Mouse (Mus musculus) frontal cortex, adult (tissue): ENCODE data around the gene Cyp51.
"Not testable (repeated sequence)": the region's sequence is repeated elsewhere in the genome, so short reads cannot be mapped to it uniquely, and the experiment has no call there.

Experiments used
- ATAC-seq: cut with Nextera tagmentation; 2 replicates; pipeline ENCODE4 v1.9.2; 2017; ENCODE audit warnings: mild to moderate bottlenecking, moderate library complexity, mixed read lengths; ENCODE audit not compliant: low TSS enrichment

Cyp51 gene

DNA sequence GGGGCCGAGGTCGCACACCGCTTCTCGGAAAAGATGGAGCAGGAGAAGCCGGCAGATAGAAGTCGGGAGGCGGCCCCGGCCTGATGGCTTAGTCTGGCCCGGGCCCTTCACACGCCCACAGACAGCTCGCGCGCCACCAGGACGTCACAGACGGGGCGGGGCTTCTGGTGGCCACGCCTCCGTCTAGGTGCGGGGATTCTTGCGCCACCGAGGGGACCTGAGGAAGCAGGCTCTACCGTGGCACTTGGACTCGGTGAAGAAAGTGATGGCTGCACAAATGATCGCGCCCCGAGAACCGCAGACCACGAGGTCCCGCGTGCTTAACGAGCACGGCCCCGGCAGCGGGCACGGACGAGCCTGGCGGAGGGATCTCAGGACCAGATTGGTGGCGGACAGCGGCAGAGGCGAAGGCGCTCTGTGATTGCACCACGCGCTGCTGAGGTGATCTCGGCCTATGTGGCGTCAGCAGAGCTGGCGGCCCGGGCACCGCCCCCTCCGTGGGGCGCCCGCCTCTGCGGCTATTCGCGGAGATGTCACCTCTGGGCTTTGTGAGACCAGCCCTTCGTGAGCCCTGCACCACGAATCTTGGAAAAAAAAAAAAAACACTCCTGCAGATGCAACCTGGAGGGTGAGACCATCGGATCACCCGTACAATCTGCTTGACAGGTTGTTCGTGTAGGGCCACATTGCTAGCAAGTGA, at the start of gene Cyp51:
Gene Cyp51, minus strand, starts transcription at position 406 of the 700 bp plus-strand sequence.
- peak; percentile 95 for ATAC-seq

DNA sequence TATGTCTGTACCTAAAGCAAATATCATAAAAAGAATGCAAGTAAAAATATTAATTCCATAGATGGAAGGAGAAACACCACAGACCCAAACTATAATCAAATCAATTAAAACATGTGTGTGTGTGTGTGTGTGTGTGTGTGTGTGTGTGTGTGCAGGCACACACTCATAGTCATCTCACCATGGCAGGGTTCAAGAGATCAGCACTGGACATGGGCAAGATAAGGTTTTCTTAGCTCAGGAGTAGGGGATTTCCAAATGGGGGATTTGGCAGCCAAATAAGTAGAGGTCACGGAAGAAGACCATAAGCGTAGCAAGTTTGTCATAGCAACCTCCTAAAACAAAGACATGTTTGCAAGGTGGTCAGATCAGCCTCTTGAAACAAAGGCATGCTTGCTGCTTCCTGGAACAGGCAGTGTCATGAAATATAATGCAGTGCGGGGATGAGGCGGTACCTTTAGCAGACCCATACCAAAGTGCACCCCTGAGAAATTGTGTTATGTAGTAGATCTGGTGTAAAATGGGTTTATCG, 8.1 kb upstream of the Cyp51 start:
- ATAC-seq: no peak

DNA sequence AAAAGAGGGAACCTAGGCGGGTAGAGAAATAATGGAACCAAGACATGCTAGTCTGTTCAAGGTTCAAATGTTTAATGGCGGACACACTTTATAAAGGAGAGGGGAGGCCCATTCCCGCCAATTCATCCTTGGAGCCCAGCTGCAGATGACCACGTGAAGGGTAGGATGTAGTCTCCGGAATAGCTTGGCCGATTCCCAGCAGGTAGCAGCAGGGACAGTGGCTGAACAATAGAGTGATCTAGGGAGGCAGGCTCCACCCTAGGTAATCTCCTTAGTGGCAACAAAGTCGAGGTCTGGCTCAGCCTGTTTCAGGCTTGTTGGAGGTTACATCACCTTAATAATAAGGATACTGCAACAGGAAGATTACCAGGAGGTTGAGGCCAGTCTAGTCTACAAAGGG, 2.5 kb upstream of the Cyp51 start:
- ATAC-seq: not testable (repeated sequence)

DNA sequence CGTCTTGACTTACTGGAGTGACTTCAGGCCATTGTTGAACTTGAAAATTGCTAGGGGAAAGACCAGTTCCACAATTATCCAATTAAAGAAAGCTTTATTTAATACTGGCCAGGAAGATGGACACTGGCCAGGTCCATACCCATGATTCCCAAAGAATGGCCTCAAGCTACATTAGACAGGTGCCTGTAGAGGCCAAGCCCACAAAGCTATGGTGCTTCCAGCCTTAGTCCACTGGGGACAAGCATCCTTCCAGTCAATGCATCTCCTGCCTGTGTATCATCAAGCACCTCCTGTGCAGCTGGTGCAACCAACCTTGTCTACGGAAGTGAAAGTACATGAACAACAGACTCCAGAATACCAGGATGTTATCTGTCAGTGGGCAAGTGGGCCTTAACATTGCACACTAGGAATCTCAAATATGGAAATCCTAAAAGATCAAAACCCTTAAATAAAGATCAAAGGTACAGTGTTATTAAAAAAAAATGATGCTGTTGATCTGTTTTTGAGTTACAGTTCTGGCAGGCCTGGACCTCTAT, 1.2 kb upstream of the Cyp51 start:
- ATAC-seq: no peak

DNA sequence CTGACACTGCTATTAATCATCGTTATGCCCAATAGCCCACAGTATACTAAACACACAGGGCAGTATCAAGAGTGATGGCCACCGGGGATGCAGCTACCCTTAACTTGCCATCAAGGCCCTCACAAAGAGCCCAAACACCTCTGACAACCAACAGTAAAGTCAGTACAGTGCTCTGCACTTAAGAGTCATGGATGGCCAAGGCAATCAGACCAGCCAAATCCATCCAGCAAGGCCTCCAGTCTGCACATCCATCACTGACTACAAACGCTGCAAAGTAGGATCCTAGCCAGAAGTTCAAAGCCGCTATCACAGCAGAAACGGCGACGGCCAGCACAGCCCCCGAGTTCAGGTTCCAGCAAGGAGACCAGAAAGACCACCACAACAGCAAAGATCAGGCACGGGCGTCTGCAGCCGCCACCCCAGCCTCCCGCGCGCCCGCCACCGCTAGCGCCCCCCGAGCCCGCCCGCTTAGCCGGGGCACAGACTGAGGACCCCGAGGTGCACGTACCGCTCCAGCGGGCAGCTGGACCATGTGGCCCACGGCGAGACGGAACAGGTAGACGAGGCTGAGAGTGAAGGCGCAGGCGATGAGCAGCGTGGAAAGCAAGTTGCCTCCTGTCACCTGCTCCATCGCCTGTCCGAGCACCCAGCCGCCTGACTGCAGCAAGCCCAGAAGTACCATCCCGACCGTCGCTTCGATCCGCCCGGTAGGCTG, 763 bp downstream of the Cyp51 start:
- peak; percentile 45; the same call in 1 of the 2 replicates for ATAC-seq

DNA sequence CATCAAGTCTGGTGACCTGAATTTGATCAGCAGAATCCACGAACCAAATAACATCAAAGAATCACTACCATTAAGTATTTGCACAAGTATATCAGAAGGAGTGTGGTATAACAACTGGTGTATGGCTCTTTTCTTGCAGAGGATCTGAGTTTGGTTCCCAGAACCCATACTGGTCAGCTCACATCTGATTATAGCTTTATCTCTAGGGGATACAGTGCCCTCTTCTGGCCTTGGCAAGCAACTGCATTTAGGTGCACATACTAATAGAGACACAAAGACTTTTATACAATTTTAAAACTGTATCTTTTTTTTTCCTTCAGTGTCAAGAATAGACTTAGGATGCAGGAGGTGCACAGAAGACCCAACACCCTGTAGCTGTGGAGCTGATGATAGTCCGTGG, 2.8 kb downstream of the Cyp51 start:
- ATAC-seq: no peak

DNA sequence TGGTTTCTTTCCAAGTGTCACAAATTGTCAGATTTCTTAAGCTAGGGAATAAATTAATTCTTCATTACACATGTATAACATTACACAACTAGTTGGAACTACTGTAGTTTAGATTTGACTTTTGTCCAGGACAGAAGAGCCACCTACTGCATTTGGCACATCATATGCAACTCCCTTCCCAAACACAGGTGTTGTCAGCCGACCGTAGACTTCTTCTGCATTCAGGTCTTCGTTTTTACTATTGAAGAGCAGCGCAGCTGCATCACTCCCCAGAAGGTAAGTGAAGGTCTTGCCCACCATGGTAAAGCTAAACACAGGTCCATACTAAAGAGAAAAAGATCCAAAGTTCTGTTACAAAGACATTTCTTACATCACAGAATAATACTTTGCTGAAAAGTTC, 3.5 kb downstream of the Cyp51 start:
- ATAC-seq: no peak

DNA sequence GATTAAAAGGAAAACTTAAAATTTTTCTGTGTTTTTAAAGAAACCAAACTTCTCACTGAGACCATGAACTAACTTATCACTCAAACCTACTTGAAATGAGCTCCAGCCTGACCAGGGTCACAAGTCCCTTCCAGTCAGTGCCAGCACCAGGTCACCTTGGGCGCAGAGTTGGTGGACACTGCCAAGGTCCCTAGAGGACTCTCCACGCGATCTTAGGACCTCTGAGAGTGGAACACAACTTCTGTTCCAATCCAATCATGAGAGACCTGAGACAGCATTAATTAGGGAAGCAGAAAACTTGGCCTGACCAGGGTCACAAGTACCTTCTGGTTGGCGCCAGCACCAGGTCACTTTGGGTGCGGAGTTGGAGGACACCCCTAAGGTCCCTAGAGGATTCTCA, 10.1 kb downstream of the Cyp51 start:
- no peak for ATAC-seq

DNA sequence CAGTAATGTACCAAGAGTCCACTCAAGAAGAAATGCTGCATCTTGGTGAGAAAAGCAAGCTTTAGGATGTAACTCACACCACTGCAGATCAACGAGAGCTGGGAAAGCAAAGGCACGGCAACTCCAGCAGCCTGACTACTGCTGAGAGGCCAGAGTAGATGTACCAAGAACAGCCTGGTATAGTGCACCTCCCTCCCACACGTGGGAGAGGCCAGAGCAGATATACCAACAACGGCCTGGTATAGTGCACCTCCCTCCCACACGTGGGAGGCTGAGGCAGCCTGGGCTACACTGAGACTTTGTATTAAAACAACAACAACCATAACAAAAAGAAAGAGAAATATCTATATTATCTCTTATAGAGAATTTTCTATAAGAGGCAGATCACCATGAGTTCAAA, 16.4 kb downstream of the Cyp51 start:
- ATAC-seq: 0 out of 2 replicates have a peak, but pooled peaks have one; percentile 27

DNA sequence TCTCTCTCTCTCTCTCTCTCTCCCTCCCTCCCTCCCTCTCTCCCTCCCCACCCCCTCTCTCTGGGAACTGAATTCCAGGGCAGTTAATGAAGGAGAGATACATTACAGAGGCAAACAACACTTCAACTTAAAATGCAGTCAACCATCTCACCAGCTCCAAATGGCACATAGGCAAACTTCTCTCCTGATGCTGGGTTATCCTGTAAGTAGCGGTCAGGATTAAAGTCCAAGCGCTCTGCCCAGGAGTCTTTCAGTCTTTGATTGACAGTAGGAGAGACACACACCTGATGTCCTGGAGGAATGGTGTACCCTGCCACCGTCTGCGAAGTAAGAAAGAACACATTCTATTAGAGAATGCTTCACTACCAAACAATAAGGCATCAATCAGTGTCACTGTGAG, 18.2 kb downstream of the Cyp51 start:
- ATAC-seq: no peak

DNA sequence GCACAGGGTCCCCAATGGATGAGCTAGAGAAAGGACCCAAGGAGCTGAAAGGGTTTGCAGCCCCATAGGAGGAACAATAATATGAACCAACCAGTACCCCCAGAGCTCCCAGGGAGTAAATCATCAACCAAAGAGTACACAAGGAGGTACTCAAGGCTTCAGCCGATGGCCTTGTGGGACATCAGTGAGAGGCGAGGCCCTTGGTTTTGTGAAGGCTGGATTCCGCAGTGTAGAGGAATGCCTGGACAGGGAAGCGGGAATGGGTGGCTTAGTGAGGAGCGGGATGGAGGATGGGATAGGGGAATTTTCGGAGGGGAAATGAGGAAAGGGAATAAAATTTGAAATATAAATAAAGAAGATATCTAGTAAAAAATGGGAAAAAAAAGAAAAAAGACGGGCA, 19.6 kb downstream of the Cyp51 start:
- no peak for ATAC-seq

DNA sequence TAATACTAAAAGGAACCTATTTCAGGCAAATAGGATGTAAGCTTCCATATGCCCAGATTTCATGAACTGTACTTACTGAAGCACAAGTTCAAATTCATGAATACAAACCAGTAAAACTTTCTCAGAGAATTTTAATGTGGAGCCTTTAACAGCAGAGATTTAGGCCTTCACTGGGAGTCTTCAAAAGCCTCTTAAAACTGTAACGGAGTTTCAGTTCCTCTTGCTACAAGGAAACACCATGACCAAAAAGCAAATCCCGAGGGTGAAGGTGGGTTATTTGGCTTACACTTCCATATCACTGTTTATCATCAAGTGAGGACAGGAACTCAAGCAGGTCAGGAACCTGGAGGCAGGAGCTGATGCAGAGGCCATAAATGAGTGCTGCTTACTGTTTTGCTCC, 23.0 kb downstream of the Cyp51 start:
- no peak for ATAC-seq

DNA sequence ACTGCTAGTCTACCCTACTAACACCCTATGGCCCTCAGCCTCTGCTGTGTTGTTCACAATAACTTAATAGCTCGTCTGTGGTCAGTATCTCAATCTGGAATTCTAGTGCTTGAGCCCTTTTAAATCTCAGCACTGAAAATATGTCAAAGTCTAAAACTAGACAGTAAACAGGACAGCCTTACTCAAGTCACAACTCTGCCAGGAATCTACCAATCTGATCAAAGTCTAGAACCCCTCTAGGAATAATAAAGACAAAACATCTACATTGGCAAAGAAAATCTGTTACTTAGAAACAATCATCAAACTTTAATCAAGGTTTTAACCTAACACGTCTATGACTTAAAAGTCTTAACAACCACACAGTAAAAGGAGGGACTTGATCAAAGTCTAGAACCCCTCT, 23.7 kb downstream of the Cyp51 start:
- ATAC-seq: no peak

DNA sequence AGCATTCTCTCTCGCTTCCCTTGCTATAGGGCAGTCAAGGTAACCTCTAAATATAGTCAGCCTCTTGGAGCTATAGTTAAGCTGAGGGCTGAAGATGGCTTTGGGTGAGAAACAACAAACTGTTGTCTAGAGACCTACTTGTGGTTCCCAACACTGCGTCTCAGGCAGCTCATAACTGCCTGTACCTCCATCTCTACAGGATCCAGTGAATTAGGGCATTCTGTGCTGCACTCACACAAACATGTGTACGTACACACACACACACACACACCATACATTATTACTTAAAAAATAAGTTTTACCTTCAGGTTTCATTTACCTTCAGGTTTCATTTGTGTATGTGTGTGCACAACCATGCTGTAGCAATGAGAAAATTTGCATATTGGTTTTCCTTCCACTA, 25.5 kb downstream of the Cyp51 start:
- ATAC-seq: peak; percentile 22; the same call in 1 of the 2 replicates

DNA sequence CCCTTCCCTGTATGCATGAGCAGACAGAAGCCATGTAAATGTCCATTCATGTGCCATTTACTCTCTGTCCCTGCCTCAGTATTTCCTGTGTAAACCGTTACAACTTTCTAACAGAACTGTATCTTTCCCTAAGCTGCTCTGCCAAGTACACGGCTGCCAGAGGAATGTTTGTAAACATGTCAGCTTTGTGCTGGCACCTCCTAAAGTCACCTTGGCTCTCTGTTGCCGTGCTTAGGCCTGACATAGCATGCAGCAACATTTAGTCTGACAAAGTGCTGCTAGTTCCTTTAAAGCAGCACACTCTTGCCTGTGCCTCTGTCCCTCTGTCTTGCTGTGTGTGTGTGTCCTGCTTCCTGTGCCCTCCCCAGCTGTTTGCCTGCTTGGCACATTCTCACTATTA, 37.3 kb downstream of the Cyp51 start:
- ATAC-seq: no peak

DNA sequence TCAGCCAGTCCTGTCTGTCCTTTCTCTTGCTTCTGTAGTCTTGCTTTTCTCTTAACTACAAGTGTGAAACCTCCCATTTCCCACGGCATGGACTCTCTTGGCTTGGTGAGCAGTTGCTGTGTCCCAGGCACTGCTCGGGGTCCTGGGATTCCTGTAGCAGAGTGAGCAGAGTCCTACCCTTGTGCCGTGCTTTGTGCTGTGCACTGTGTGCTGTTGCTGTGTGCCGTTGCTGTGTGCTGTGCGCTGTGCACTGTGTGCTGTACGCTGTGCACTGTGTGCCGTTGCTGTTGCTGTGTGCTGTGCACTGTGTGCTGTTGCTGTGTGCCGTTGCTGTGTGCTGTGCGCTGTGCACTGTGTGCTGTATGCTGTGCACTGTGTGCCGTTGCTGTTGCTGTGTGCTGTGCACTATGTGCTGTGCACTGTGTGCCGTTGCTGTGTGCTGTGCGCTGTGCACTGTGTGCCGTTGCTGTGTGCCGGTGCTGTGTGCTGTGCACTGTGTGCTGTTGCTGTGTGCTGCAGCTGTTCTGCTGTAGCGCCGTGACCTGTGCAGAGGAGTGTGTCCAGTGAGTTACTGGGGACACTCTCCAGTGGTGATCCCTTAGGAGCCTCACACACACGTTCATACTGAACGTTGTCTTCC, 38.0 kb downstream of the Cyp51 start:
- no peak for ATAC-seq

DNA sequence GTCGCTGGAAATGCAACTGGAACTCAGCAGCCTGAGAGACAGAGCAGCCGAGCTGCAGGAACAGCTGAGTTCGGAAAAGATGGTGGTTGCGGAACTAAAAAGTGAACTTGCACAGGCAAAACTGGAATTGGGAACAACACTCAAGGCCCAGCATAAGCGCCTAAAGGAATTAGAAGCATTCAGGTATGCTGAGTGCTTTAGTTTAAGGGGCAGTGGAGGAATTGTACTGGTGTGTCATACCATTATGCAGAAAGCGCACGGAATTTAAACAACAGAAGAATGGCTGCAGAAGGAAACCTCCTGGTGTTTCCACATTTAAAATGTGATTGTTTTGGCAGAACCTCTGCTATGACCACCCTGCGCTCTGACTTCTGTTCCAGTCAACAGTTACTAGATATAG, 44.2 kb downstream of the Cyp51 start:
- ATAC-seq: no peak

DNA sequence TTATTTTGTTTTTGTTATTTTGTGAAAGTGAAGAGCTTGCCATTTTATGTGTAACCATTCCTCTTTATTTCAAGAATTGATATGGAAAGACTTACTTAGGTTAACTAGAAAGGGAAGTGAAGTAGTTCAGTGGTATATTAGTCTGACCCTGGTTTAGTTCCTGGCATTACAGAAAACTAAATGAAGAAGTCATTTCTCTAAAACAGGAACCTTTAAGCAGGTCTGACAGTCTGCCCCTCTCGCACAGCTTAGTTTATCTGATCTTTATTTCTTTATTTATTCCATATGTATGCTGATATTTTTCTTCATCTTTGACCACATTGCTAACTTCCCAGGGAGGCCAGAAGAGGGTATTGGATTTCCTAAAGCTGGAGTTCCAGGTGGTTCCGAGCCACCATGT, 63.6 kb downstream of the Cyp51 start:
- no peak for ATAC-seq

DNA sequence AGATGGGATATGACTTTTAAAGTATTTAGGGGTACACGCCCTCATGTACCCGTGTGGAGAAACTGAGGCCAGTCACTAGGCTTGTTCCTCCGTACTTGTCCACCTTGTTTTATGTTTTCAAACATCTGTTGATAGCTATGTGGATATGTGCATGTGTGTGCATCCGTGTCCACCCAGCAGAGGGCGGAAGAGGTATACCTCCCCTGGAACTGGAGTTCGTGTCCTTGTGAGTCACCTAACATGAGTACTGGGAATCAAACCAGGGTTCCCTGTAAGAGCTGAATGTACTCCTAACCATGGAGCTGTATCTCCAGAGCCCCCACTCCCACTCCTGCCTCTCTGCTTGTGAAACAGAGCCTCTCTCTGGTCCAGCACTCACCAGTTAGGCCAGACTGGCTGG, 64.2 kb downstream of the Cyp51 start:
- no peak for ATAC-seq

DNA sequence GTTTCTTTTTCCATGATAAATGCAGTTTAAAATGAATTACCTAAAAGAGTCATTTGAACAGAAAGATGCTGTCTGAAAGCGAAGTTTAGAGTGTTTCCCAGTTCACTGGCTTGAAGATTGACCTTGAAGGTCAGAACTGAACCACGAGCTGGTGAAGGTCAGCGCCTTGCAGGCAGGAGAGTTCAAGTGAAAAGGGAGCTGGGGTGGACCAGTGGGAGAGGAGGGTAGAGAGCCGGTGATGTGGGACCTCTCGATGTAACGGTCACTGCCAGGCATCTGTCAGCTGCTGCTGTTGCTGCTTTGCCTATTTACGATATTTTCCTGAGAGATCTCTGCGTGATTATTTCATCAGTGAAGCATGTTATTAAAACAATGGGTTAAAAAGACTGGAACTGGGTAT, 65.2 kb downstream of the Cyp51 start:
- no peak for ATAC-seq

DNA sequence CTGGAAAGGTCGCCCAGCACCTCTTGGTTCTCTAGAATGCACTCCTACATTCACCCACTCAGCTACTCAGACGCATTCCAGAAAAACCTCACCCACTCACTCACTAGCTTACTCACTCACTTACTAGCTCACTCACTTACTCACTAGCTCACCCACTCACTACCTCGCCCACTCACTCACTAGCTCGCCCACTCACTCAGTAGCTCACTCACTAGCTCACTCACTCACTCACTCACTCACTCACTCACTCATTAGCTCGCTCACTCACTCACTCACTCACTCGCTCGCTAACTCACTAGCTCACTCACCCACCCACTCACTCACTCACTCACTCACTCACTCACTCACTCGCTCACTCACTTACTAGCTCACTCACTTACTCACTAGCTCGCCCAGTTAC, 67.9 kb downstream of the Cyp51 start:
- no peak for ATAC-seq

DNA sequence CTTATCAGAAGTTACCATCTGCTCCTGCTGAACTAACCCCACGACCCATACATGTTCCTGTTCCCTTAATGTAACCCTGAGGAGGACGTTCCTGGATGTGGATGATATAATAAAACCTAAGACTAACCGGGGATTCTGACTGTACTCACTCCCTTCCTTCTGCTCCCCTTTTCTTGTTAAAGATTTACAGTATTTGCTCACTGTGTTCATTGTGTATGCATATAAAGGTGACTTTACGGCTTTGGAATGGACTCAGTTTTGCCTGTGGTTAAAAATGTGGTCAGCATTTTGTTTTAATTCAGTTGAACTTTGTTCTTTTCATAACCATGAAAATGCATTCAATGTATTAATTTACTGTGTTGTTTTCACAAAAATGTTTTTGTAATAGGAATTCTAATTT, 72.7 kb downstream of the Cyp51 start:
- no peak for ATAC-seq
